Mouse (Mus musculus) midbrain, embryonic 11.5 days (tissue): ENCODE measurements around the gene C530008M17Rik. TPM values are rescaled to one million over a fixed set of nuclear protein-coding genes. Genes with fewer than 3 reads are reported as not detected.

Experiments
- ATAC-seq: fragments of 200-750 bp; cut with Nextera tagmentation; 2 replicates; pipeline ENCODE4 v1.8.0; 2017; ENCODE audit warnings: moderate TSS enrichment, moderate library complexity; ENCODE audit not compliant: low FRiP score
- DNase-seq: peaks from one replicate; pipeline ENCODE4 v3.0.0; 2015; ENCODE audit warnings: low spot score; ENCODE audit errors: missing footprints
- H3K27ac ChIP-seq: fragments of 300-500 bp; sonication (generic); 2 replicates; pipeline ENCODE4 v1.5.1; 2014; ENCODE audit warnings: low read depth, low read length
- H3K27me3 ChIP-seq: fragments of 300-500 bp; sonication (generic); 2 replicates; pipeline ENCODE4 v1.6.1; 2014; ENCODE audit warnings: mild to moderate bottlenecking, low read length, moderate library complexity, mixed read lengths; ENCODE audit not compliant: control insufficient read depth, insufficient read depth
- H3K36me3 ChIP-seq: fragments of 300-500 bp; sonication (generic); 2 replicates; pipeline ENCODE4 v1.6.1; 2014; ENCODE audit warnings: mild to moderate bottlenecking, low read length, moderate library complexity, mixed read lengths; ENCODE audit not compliant: control insufficient read depth, insufficient read depth
- H3K4me1 ChIP-seq: fragments of 300-500 bp; sonication (generic); 2 replicates; pipeline ENCODE4 v1.6.1; 2014; ENCODE audit warnings: low read length; ENCODE audit not compliant: control insufficient read depth, insufficient read depth
- H3K4me2 ChIP-seq: fragments of 300-500 bp; sonication (generic); 2 replicates; pipeline ENCODE4 v1.6.1; 2014; ENCODE audit warnings: mild to moderate bottlenecking, moderate library complexity
- H3K4me3 ChIP-seq: fragments of 300-500 bp; sonication (generic); 2 replicates; pipeline ENCODE4 v1.5.1; 2014; ENCODE audit warnings: low read depth, low read length
- H3K9ac ChIP-seq: fragments of 300-500 bp; sonication (generic); 2 replicates; pipeline ENCODE4 v1.6.1; 2014; ENCODE audit warnings: low read length
- H3K9me3 ChIP-seq: fragments of 300-500 bp; sonication (generic); 2 replicates; pipeline ENCODE4 v1.6.1; 2016; ENCODE audit warnings: low read length; ENCODE audit not compliant: control insufficient read depth
- WGBS: fragments of 180-500 bp; shearing (Covaris S2); extraction: QIAGEN DNeasy Blood & Tissue Kit; methylation state at CpG from one replicate; pipeline ENCODE4 v1.1.7; 2014; 5-methylcytosine and 5-hydroxymethylcytosine counted together
- polyA plus RNA-seq: library from polyadenylated mRNA; unstranded; fragments of >200 nt; fragmentation: Nextera tagmentation; extraction: Ambion mirVana; gene quantifications from 2 replicates; pipeline ENCODE4 v1.2.1, GENCODE M21; 2014

C530008M17Rik gene
- polyA plus RNA-seq: 33.0 TPM in 2 replicates

DNA sequence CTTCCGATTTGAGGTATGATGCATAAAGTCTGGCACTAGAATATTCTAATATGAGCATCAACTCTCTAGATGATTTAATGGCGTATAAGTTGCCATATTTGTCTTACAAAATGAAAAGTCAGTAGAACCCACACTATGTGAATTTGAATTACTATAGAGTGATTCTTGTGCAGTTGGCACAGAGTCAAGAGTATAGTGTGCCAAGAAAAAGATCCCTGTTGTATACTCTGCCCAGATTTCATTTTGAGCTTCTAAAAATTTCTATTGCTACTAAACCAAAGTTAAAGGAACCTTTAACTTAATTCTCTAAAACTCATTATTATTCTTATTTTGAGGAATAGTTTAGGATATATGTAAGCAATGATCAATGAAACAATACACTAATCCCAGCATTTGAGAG is at the start of gene C530008M17Rik:
Gene C530008M17Rik (plus strand): TSS at position 301 of the 400 bp plus-strand sequence.
- Histone ChIP-seq H3K9ac (peak within 1 kb of the TSS; percentile 99), H3K36me3 (no peaks in the 10 kb centered on the region), H3K9me3 (no peaks in the 10 kb centered on the region), H3K4me1 (peaks cover 4% of the 10 kb centered on the region; the same call in 1 of the 2 replicates), H3K27ac (peak within 1 kb of the TSS; percentile 93), H3K4me3 (peak within 1 kb of the TSS; percentile 82), H3K4me2 (peak within 1 kb of the TSS; percentile 75), H3K27me3 (no peaks in the 10 kb centered on the region)
- DNase-seq (no peak), ATAC-seq (no peak)
- WGBS: 96% methylated on average over 2 of the region's 2 CpGs

DNA sequence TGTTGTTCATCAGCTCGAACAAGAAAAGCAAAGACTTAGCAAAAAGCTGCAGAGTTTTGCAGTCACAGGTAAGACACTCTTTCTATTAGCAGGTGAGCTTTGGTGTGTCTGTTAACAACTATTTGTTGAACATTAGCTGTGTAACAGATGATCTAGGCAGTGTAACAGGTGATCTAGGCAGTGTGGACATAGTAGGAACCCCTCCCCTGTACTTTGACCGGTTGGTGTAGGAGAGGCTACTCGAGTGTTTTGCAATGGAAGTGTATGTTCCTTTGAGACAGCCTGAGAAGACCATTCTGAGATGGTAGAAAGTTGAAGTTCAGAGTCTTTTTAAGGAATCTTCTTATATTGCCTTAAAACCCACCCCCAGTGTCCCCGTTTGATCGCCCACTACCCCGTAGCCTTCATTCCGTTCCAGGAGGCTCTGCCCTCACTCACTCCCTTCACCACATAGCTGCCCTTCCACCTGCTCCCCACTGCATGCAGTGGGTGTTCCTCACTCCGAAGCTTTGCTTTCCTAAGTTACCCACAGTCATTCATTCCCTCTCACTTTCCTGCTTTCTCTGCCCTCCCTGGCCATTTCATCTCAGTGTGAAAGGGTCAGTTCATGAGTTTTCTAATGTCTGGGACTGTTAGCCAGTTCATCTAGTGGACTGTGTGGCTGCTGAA is 46.5 kb upstream of the C530008M17Rik start:
- Histone ChIP-seq H3K27me3 (no peaks in the 10 kb centered on the region), H3K27ac (no peak overlapping the region), H3K9me3 (no peaks in the 10 kb centered on the region), H3K9ac (no peak overlapping the region), H3K4me3 (no peak overlapping the region), H3K4me2 (no peak overlapping the region), H3K4me1 (no peaks in the 10 kb centered on the region), H3K36me3 (peaks cover 11% of the 10 kb centered on the region)
- WGBS: 93% methylated on average over 8 of the region's 8 CpGs
- DNase-seq (no peak), ATAC-seq (no peak)

DNA sequence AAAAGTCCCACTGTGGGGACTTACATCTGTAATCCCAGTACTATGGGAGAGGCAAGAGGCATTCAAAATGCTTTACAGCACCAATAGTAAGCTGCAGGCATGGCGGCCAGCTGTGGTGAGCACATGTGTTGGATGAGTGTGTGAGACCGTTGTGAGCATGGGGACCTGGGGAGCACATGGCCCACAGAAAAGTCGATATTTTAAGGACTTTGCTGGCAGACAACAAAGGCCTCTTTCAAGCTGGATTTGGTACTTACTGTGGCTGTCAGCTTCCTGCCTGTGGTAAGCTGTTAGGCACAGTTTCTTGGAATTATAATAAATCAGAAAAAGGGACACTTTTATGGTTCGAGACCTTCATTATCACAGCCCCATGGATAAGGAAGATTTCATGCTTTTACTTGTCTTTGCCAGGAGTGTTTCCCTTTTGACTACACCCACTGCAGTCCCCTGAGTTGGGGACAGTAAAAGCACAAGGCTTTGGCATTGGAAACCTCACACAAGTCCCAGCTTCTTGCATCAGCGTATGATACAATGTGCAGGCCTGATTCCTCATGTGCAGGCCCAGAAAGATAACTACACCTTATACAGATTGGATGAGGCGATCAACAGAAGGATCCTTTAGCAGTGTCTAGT is 43.3 kb upstream of the C530008M17Rik start:
- Histone ChIP-seq H3K36me3 (peaks cover 16% of the 10 kb centered on the region), H3K27ac (no peak overlapping the region), H3K9me3 (no peaks in the 10 kb centered on the region), H3K9ac (no peak overlapping the region), H3K27me3 (no peaks in the 10 kb centered on the region), H3K4me2 (no peak overlapping the region), H3K4me3 (no peak overlapping the region), H3K4me1 (no peaks in the 10 kb centered on the region)
- 89% methylated on average over 6 of the region's 6 CpGs for WGBS
- ATAC-seq: no peak
- DNase-seq: no peak

DNA sequence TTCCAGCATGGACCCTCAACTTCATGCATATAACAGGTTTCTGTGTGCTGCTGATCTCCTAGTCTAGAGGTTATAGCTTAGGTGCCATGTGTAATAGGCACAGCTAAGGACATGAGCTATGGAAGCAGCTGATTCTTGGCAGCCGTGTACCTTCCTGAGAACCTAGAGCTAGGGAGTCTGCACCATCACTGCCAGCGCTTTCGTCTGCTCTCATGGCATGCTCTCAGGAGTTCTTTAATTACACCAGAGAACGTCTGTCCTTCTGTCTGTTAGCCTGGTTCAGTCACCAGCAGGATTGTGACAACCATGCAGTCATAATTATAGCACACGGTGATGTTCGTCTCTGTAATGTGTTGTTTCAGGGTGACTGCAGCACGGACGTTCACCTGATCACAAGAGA is 41.0 kb upstream of the C530008M17Rik start:
- WGBS: 93% methylated on average over 8 of the region's 8 CpGs
- no peaks in the 10 kb centered on the region for H3K4me1 ChIP-seq
- no peaks in the 10 kb centered on the region for H3K27me3 ChIP-seq
- ATAC-seq: no peak
- no peak for DNase-seq
- no peak overlapping the region for H3K27ac ChIP-seq
- H3K9ac ChIP-seq: no peak overlapping the region
- no peak overlapping the region for H3K4me3 ChIP-seq
- H3K36me3 ChIP-seq: peaks cover 22% of the 10 kb centered on the region
- no peak overlapping the region for H3K4me2 ChIP-seq
- no peaks in the 10 kb centered on the region for H3K9me3 ChIP-seq

DNA sequence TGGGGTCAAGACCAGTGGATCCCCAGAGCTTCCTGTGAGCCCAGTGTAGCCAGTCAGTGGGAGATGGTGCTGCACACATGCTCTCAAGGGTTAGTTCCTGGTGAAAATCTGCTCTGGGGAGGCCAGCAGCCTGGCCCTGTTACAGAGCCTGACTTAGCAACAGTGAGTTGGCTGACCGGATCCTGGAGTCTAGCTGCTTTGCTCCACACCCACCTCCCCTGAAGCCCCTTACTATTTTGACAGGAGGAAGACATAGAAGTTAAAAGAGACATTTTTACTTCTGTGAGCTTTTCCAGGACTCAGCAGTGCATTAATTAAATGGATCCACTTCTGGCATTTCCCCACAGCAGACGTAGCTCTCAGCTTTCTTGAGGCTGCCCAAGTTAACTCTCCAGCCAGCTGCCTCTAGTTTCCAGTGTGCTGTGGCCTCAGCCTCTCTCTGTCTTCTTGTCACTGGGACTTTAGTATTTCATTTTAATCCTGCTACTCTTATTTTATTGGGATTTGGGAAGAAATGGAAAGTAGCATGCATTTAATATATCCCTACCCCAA is 40.0 kb upstream of the C530008M17Rik start:
- no peaks in the 10 kb centered on the region for H3K4me1 ChIP-seq
- no peak overlapping the region for H3K9ac ChIP-seq
- no peak for ATAC-seq
- no peak overlapping the region for H3K27ac ChIP-seq
- H3K4me2 ChIP-seq: no peak overlapping the region
- no peak for DNase-seq
- H3K9me3 ChIP-seq: no peaks in the 10 kb centered on the region
- H3K4me3 ChIP-seq: no peak overlapping the region
- H3K27me3 ChIP-seq: no peaks in the 10 kb centered on the region
- WGBS: 93% methylated on average over 2 of the region's 2 CpGs
- H3K36me3 ChIP-seq: peaks cover 19% of the 10 kb centered on the region

DNA sequence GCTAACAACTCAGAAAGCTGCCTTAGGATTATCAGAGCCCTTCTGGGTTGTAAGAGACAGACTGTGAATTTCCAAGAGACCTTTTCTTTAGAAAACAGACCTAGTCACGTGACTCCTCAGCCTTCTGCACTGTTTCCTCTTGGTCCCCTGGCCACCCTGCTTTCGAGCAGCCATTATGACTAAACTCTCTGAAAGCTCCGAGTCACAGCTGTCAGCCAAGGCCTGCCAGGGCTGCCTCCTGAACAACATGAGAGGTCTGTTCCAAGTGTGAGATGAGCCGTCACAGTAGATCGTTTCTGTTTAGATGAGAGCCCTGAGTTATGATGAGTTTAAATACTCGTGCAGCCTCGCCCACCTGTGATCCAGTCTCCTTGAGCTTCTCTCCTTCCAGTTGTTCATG is 37.6 kb upstream of the C530008M17Rik start:
- H3K4me3 ChIP-seq: no peak overlapping the region
- ATAC-seq (no peak), DNase-seq (no peak)
- no peak overlapping the region for H3K4me2 ChIP-seq
- no peak overlapping the region for H3K9ac ChIP-seq
- peaks cover 25% of the 10 kb centered on the region for H3K36me3 ChIP-seq
- 88% methylated on average over 7 of the region's 7 CpGs for WGBS
- H3K27me3 ChIP-seq: no peaks in the 10 kb centered on the region
- no peak overlapping the region for H3K27ac ChIP-seq
- no peaks in the 10 kb centered on the region for H3K9me3 ChIP-seq
- no peaks in the 10 kb centered on the region for H3K4me1 ChIP-seq

DNA sequence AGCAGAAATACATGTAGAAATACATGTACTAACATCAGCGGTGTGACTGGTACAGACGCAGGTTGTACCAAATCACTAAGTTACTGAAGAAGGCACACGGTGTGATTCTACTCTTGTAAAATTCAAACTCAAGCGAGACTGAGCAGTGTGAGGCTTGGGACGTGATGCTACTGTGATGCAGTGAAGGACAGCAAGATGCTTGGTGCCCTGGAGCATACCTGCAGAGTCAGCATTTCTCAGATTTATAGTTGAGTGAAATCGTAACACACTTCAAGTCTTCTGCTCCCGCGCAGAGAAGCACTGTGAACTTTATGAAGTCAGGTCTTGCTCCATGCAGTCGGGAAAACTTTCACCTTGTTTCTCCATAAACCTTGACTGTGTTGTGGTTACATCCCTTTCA is 32.6 kb upstream of the C530008M17Rik start:
- Histone ChIP-seq H3K27ac (no peak overlapping the region), H3K36me3 (peaks cover 16% of the 10 kb centered on the region), H3K9me3 (no peaks in the 10 kb centered on the region), H3K27me3 (no peaks in the 10 kb centered on the region), H3K4me2 (no peak overlapping the region), H3K4me1 (no peaks in the 10 kb centered on the region), H3K9ac (no peak overlapping the region), H3K4me3 (no peak overlapping the region)
- no peak for DNase-seq
- WGBS: 98% methylated on average over 9 of the region's 9 CpGs
- ATAC-seq: no peak

DNA sequence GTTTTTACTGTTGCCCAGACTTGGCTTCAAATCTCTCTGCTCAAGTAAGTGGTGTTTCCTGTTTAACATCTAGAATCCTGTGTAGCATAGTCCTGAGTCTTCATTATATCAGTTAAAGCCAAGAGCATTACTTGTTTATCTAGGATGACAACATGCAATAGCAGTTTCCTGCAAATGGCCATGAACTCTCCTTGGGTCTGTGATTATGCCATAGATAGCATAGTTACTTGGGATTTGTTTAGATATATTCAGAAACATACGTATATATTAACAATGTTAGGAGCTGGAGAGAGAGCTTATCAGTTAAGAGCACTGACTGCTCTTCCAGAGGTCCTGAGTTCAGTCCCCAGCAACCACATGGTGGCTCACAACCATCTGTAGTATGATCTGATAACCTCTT is 28.5 kb upstream of the C530008M17Rik start:
- no peak for ATAC-seq
- Histone ChIP-seq H3K4me2 (no peak overlapping the region), H3K27ac (no peak overlapping the region), H3K27me3 (no peaks in the 10 kb centered on the region), H3K9ac (no peak overlapping the region), H3K4me1 (no peaks in the 10 kb centered on the region), H3K36me3 (no peaks in the 10 kb centered on the region; the same call in 1 of the 2 replicates), H3K9me3 (no peaks in the 10 kb centered on the region), H3K4me3 (no peak overlapping the region)
- no peak for DNase-seq
- 88% methylated on average over 1 of the region's 1 CpGs for whole genome bisulfite sequencing

DNA sequence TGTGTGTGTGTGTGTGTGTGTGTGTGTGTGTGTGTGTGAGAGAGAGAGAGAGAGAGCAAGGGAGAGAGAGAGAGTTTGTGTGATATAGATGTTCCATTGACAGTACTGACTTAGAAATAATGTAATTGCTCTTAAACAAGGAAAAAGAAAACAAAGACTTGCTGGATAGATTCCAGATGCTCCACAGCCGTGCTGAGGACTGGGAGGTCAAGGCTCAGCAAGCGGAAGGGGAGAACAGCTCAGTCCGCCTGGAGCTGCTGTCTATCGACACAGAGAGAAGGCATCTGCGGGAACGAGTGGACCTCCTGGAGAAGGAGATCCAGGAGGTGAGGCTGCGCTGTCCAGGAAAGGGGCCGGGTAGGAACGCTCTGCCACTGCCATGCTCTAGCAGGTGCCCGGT is 22.3 kb upstream of the C530008M17Rik start:
- H3K4me3 ChIP-seq: no peak overlapping the region
- H3K4me2 ChIP-seq: no peak overlapping the region
- no peaks in the 10 kb centered on the region for H3K9me3 ChIP-seq
- no peak for ATAC-seq
- no peak overlapping the region for H3K27ac ChIP-seq
- no peak overlapping the region for H3K9ac ChIP-seq
- no peaks in the 10 kb centered on the region for H3K27me3 ChIP-seq
- 85% methylated on average over 10 of the region's 10 CpGs for WGBS
- H3K4me1 ChIP-seq: no peaks in the 10 kb centered on the region
- DNase-seq: no peak
- H3K36me3 ChIP-seq: peaks cover 9% of the 10 kb centered on the region
